Mouse (Mus musculus) limb, embryonic 14.5 days (tissue): ENCODE measurements around the gene Spag7. TPM values are rescaled to one million over a fixed set of nuclear protein-coding genes. Genes with fewer than 3 reads are reported as not detected.

Experiments
- ATAC-seq: fragments of 200-750 bp; cut with Nextera tagmentation; 2 replicates; pipeline ENCODE4 v1.8.0; 2017; ENCODE audit warnings: low read depth, moderate number of reproducible peaks, moderate TSS enrichment; ENCODE audit not compliant: low FRiP score
- DNase-seq: peaks from one replicate; pipeline ENCODE4 v3.0.0-alpha.2; 2015; ENCODE audit warnings: low spot score
- H3K27ac ChIP-seq: fragments of 300-500 bp; sonication (generic); replicated peaks from 2 replicates; pipeline ENCODE4 v1.5.1; 2014; ENCODE audit warnings: low read depth, mild to moderate bottlenecking, low read length, moderate library complexity, mixed read lengths
- H3K27me3 ChIP-seq: fragments of 300-500 bp; sonication (generic); 2 replicates; pipeline ENCODE4 v1.6.1; 2014; ENCODE audit warnings: low read length, mixed read lengths; ENCODE audit not compliant: control insufficient read depth, insufficient read depth
- H3K36me3 ChIP-seq: fragments of 300-500 bp; sonication (generic); 2 replicates; pipeline ENCODE4 v1.6.1; 2014; ENCODE audit warnings: mild to moderate bottlenecking, low read length, moderate library complexity, mixed read lengths; ENCODE audit not compliant: control insufficient read depth, insufficient read depth
- H3K4me1 ChIP-seq: fragments of 300-500 bp; sonication (generic); 2 replicates; pipeline ENCODE4 v1.6.1; 2014; ENCODE audit warnings: antibody characterized with exemption, low read length, mixed read lengths; ENCODE audit not compliant: control insufficient read depth, insufficient read depth
- H3K4me2 ChIP-seq: fragments of 300-500 bp; sonication (generic); replicated peaks from 2 replicates; pipeline ENCODE4 v1.6.1; 2014; ENCODE audit warnings: low read depth, mild to moderate bottlenecking, low read length, moderate library complexity; ENCODE audit not compliant: severe bottlenecking
- H3K4me3 ChIP-seq: fragments of 300-500 bp; sonication (generic); replicated peaks from 2 replicates; pipeline ENCODE4 v1.5.1; 2014; ENCODE audit warnings: low read length
- H3K9ac ChIP-seq: fragments of 300-500 bp; sonication (generic); 2 replicates; pipeline ENCODE4 v1.6.1; 2014; ENCODE audit warnings: mild to moderate bottlenecking, low read depth, low read length, moderate library complexity; ENCODE audit not compliant: severe bottlenecking
- H3K9me3 ChIP-seq: fragments of 300-500 bp; sonication (generic); 2 replicates; pipeline ENCODE4 v1.6.1; 2016; ENCODE audit warnings: low read length; ENCODE audit not compliant: control insufficient read depth
- POLR2A ChIP-seq: fragments of 200-500 bp; IDR thresholded peaks from 2 replicates; pipeline ENCODE4 v1.8.0; 2012; ENCODE audit warnings: inconsistent platforms, mild to moderate bottlenecking, moderate library complexity, borderline replicate concordance; ENCODE audit not compliant: insufficient read depth, insufficient read length; ENCODE audit errors: extremely low read depth
- WGBS: fragments of 180-500 bp; shearing (Covaris S2); extraction: QIAGEN DNeasy Blood & Tissue Kit; methylation state at CpG from one replicate; pipeline ENCODE4 v1.1.7; 2014; 5-methylcytosine and 5-hydroxymethylcytosine counted together
- polyA plus RNA-seq, 2 experiments: library from polyadenylated mRNA; depleted of rRNA in 1 of 2; stranded (reverse) in 1 of 2; unstranded in 1 of 2; fragments of >200 nt; fragmentation: Nextera tagmentation in 1 of 2; extraction: Ambion mirVana in 1 of 2; gene quantifications; 2 replicates each; pipeline versions ENCODE4 v1.2.1 to v1.2.3; 2012 to 2014

Gene Spag7
- polyA plus RNA-seq, 2 experiments: 93.7 to 97.0 TPM

DNA sequence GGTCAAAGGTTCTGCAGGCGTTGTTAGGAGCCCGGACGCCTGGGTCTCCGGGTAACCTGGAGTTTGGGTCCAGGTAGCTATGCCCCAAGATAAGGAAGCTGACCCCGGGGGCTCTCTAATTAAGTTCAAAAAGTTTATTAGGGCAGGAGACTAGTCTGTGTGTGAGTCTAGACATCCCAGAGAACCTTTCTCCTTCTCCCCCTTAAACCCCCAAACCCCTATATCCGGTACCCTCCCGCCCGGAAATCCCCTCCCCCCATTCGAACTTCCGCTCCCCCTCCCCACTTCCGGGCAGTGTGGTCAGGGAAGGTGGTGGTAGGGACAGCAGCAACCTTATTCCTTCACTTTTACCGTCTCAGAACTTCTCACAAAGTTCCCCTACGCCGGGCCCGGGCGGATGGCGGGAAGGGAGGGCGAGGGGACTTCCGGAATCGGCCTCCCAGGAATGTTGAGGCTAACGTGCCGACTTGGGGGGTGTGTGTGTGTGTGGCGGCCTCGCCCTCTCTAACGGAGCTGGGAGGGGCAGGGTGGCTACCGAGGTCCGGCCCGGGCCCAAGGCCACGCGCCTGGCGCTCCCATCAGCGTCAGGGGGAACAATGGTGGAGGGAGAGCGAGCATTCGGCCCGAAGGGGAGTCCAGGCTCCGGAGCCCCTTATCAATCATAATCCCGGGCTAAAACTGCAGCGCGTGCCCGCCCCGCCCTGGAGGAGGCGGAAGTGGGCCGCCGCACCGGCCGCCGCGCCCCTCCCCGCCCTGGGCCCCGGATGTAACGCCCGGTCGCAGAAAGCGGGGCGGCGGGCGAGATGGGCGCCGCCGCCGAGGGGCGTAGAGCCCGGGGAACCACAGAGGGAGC is 15.6 kb downstream of the Spag7 start:
- TF ChIP-seq POLR2A: no peak; the same call in 1 of the 2 replicates
- peak; percentile 41 for ATAC-seq
- Histone ChIP-seq H3K9ac (peak overlapping the region; percentile 96), H3K4me3 (peak overlapping the region; percentile 100), H3K9me3 (no peaks in the 10 kb centered on the region), H3K27me3 (no peaks in the 10 kb centered on the region), H3K27ac (peak overlapping the region; percentile 97), H3K4me1 (peaks cover 31% of the 10 kb centered on the region), H3K4me2 (peak overlapping the region; percentile 97), H3K36me3 (peaks cover 46% of the 10 kb centered on the region)
- under 1% methylated on average over 38 of the region's 63 CpGs for WGBS
- peak; percentile 64 for DNase-seq

DNA sequence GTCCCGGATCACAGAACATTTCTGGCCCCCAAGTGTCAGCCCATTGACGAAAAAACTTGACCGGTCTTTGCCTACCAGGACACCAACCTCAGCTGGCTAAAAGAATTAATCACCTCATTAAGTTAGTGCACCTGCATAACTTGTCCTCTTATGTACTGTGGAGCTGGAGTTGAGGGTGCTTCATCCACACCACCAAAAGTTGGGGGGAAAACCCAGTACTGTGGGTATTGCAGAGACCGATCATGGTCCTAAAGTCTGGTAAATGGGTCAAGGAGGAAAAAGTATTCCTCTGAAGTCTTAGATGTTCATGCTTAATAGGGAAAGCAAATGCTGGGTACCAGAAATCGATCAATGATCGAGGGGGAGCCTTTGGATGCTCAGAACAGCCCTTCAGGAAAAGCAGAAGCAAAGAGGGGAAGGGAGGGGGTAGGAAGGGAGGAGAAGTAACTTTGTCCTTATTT is 16.3 kb downstream of the Spag7 start:
- peak overlapping the region; percentile 97 for H3K27ac ChIP-seq
- peak overlapping the region; percentile 97 for H3K4me2 ChIP-seq
- ATAC-seq (no peak), DNase-seq (no peak)
- TF ChIP-seq POLR2A: no peak
- H3K27me3 ChIP-seq: no peaks in the 10 kb centered on the region
- 44% methylated on average over 6 of the region's 6 CpGs for WGBS
- H3K9ac ChIP-seq: peak overlapping the region; percentile 96
- H3K4me3 ChIP-seq: peak overlapping the region; percentile 100
- H3K4me1 ChIP-seq: peaks cover 33% of the 10 kb centered on the region
- H3K36me3 ChIP-seq: peaks cover 50% of the 10 kb centered on the region
- no peaks in the 10 kb centered on the region for H3K9me3 ChIP-seq

DNA sequence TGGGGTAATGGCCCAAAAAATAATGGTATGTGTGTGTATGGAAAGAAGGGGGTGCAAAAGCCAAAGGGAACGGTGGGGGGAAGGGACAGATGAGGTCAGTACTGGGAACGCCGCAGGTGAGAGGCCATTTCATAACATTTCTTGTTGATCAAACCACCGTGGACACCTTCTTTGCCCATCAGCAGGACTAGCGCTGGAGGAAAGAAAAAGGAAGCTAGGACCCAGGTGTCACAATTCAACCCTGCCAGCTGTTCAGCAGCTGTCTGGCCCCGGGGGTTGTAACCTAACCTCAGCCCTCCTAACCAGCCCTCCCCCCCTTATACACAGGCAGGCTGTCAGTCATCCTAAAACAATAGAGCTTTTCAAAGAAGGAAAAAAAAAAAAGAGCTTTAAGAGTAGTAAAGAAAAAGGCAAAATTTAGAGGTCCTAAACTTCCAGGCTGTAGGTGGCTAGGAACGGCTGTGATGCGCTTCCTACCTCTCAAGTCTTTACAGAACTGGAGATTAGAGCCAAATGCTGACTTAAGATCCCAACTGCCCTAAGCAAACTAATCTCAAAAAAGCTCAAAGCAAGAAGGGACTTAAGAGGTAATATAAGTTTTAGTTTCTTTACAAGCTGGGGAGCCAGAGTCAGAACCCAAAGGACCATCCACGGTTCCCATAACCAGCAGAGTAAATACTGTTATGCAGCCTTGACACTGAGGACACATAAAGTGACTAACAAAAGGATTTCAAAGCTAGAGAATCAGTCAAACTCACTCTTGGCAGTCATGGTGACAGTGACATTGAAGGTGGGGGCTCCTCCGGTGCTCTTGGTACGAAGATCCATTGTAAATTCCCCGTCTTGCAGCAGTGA is 17.0 kb downstream of the Spag7 start:
- peak overlapping the region; percentile 97 for H3K27ac ChIP-seq
- H3K36me3 ChIP-seq: peaks cover 50% of the 10 kb centered on the region
- H3K4me3 ChIP-seq: peak overlapping the region; percentile 100
- H3K4me1 ChIP-seq: peaks cover 28% of the 10 kb centered on the region
- 50% methylated on average over 12 of the region's 12 CpGs for WGBS
- peak overlapping the region; percentile 97 for H3K4me2 ChIP-seq
- H3K9ac ChIP-seq: peak overlapping the region; percentile 96
- TF ChIP-seq POLR2A: no peak
- no peaks in the 10 kb centered on the region for H3K9me3 ChIP-seq
- H3K27me3 ChIP-seq: no peaks in the 10 kb centered on the region
- ATAC-seq (no peak), DNase-seq (peak; percentile 66)

DNA sequence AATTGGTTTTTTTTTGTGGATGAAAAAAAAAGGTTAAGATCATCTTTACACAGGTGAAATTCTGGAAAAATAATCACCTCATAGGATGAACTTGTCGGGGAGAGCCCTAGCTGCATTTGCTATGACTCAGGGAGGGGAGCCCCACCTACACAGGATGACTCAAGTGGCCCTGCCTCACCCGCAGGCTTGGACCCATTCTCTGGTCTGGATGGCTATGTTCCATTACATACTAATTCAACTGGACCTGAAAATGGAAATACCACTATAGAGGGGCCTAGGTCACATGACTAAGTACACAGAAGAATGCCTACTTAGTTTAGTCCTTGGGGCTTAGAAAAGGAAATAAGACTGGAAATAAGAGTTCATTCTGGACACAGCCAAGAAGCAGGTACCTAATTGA is 17.8 kb downstream of the Spag7 start:
- Histone ChIP-seq H3K9ac (no peak overlapping the region), H3K4me1 (peaks cover 20% of the 10 kb centered on the region), H3K9me3 (no peaks in the 10 kb centered on the region), H3K27me3 (no peaks in the 10 kb centered on the region), H3K4me3 (no peak overlapping the region), H3K27ac (no peak overlapping the region), H3K36me3 (peaks cover 50% of the 10 kb centered on the region), H3K4me2 (0 out of 2 replicates have a peak overlapping the region, but pooled peaks have one; percentile 1)
- ATAC-seq (no peak), DNase-seq (no peak)
- no peak for TF ChIP-seq POLR2A
- 71% methylated on average over 2 of the region's 2 CpGs for WGBS
